Mouse (Mus musculus) MEL (cell line): ENCODE measurements around the gene Nucb2. TPM values are rescaled to one million over a fixed set of nuclear protein-coding genes. Genes with fewer than 3 reads are reported as not detected.

Experiments
- DNase-seq: peaks from one replicate; pipeline ENCODE4 v3.0.0; 2011; ENCODE audit warnings: low read depth, low spot score
- H3K27ac ChIP-seq: 2 replicates; pipeline ENCODE4 v1.5.1; 2012; ENCODE audit warnings: low read depth, mild to moderate bottlenecking, control low read depth, low read length, moderate library complexity; ENCODE audit not compliant: control insufficient read depth
- H3K27me3 ChIP-seq, 2 experiments: fragments of 150-350 bp in 1 of 2; sonication (generic) in 1 of 2; 2 replicates each; pipeline ENCODE4 v1.6.1; 2012; ENCODE audit warnings: low read length in 2 of 2, mild to moderate bottlenecking in 2 of 2, improper control_type of control experiment in 1 of 2, moderate library complexity in 1 of 2; ENCODE audit not compliant: insufficient read depth in 2 of 2, control insufficient read depth in 1 of 2
- H3K36me3 ChIP-seq, 2 experiments: 2 replicates each; pipeline ENCODE4 v1.6.1; 2012 to 2014; ENCODE audit warnings: low read length in 2 of 2, improper control_type of control experiment in 1 of 2, inconsistent platforms in 1 of 2, mild to moderate bottlenecking in 1 of 2; ENCODE audit not compliant: insufficient read depth in 2 of 2, control insufficient read depth in 1 of 2
- H3K4me1 ChIP-seq, 2 experiments: fragments of 150-350 bp in 1 of 2; sonication (generic) in 1 of 2; 2 replicates each; pipeline ENCODE4 v1.6.1; 2012; ENCODE audit warnings: low read length in 2 of 2, improper control_type of control experiment in 1 of 2, mild to moderate bottlenecking in 1 of 2; ENCODE audit not compliant: insufficient read depth in 2 of 2, control insufficient read depth in 1 of 2
- H3K4me3 ChIP-seq, 2 experiments: fragments of 150-350 bp in 1 of 2; sonication (generic) in 1 of 2; 2 replicates each; pipeline ENCODE4 v1.5.1; 2012; ENCODE audit warnings: low read depth in 2 of 2, low read length in 2 of 2, mild to moderate bottlenecking in 2 of 2, moderate library complexity in 2 of 2, control low read depth in 1 of 2, improper control_type of control experiment in 1 of 2; ENCODE audit not compliant: control insufficient read depth in 1 of 2, insufficient read depth in 1 of 2
- H3K79me2 ChIP-seq: 2 replicates; pipeline ENCODE4 v1.6.1; 2012; ENCODE audit warnings: mild to moderate bottlenecking, low read length, moderate library complexity; ENCODE audit not compliant: control insufficient read depth, poor library complexity, insufficient read depth
- H3K9ac ChIP-seq: 2 replicates; pipeline ENCODE4 v1.6.1; 2012; ENCODE audit warnings: low read depth, mild to moderate bottlenecking, control low read depth, low read length, moderate library complexity; ENCODE audit not compliant: control insufficient read depth, poor library complexity, severe bottlenecking
- H3K9me3 ChIP-seq: fragments of 150-350 bp; sonication (generic); replicated peaks from 2 replicates; pipeline ENCODE4 v1.6.1; 2012; ENCODE audit warnings: mild to moderate bottlenecking, low read length, improper control_type of control experiment, moderate library complexity; ENCODE audit not compliant: insufficient read depth
- CHD1 ChIP-seq: IDR thresholded peaks from 2 replicates; pipeline ENCODE4 v1.6.1; 2012; ENCODE audit warnings: low read depth, mild to moderate bottlenecking, inconsistent platforms, low read length, improper control_type of control experiment
- CTCF ChIP-seq, 3 experiments: IDR thresholded peaks in 2 of 3; conservative IDR thresholded peaks in 1 of 3; 2 replicates each; pipeline ENCODE4 v1.5.1; 2011 to 2012; ENCODE audit warnings: low read length in 3 of 3, low read depth in 2 of 3, mild to moderate bottlenecking in 2 of 3, improper control_type of control experiment in 1 of 3, inconsistent platforms in 1 of 3, mixed read lengths in 1 of 3, moderate library complexity in 1 of 3; ENCODE audit not compliant: control insufficient read depth in 1 of 3, insufficient read depth in 1 of 3, poor library complexity in 1 of 3, severe bottlenecking in 1 of 3
- ELF1 ChIP-seq: IDR thresholded peaks from 2 replicates; pipeline ENCODE4 v1.6.1; 2014; ENCODE audit warnings: low read depth, mild to moderate bottlenecking, inconsistent platforms, low read length, improper control_type of control experiment, moderate library complexity
- ETS1 ChIP-seq: IDR thresholded peaks from 2 replicates; pipeline ENCODE4 v1.6.1; 2012; ENCODE audit warnings: low read depth, mild to moderate bottlenecking, inconsistent platforms, low read length, improper control_type of control experiment, moderate library complexity
- GABPA ChIP-seq: IDR thresholded peaks from 2 replicates; pipeline ENCODE4 v1.6.1; 2012; ENCODE audit warnings: low read depth, mild to moderate bottlenecking, inconsistent platforms, low read length, improper control_type of control experiment, moderate library complexity
- GATA1 ChIP-seq: IDR thresholded peaks from 2 replicates; pipeline ENCODE4 v1.6.1; 2011; ENCODE audit warnings: low read depth, low read length, improper control_type of control experiment
- KAT2A ChIP-seq: conservative IDR thresholded peaks from 2 replicates; pipeline ENCODE4 v1.6.1; 2012; ENCODE audit warnings: low read depth, low read length, improper control_type of control experiment, inconsistent platforms
- MAFK ChIP-seq: IDR thresholded peaks from 2 replicates; pipeline ENCODE4 v1.6.1; 2011; ENCODE audit warnings: low read depth, mild to moderate bottlenecking, low read length, improper control_type of control experiment, borderline replicate concordance
- MAZ ChIP-seq: IDR thresholded peaks from 2 replicates; pipeline ENCODE4 v1.6.1; 2012; ENCODE audit warnings: low read depth, mild to moderate bottlenecking, inconsistent platforms, low read length, improper control_type of control experiment
- MXI1 ChIP-seq: IDR thresholded peaks from 2 replicates; pipeline ENCODE4 v1.6.1; 2011; ENCODE audit warnings: mild to moderate bottlenecking, low read depth, low read length, improper control_type of control experiment
- MYB ChIP-seq: IDR thresholded peaks from 2 replicates; pipeline ENCODE4 v1.6.1; 2011; ENCODE audit warnings: mild to moderate bottlenecking, low read depth, low read length, improper control_type of control experiment
- RAD21 ChIP-seq: IDR thresholded peaks from 2 replicates; pipeline ENCODE4 v1.6.1; 2011; ENCODE audit warnings: mild to moderate bottlenecking, low read depth, low read length, improper control_type of control experiment
- SIN3A ChIP-seq: IDR thresholded peaks from 2 replicates; pipeline ENCODE4 v1.6.1; 2012; ENCODE audit warnings: low read length, improper control_type of control experiment, inconsistent platforms
- SMC3 ChIP-seq: IDR thresholded peaks from 2 replicates; pipeline ENCODE4 v1.6.1; 2011; ENCODE audit warnings: low read depth, low read length, improper control_type of control experiment
- TCF12 ChIP-seq: IDR thresholded peaks from 2 replicates; pipeline ENCODE4 v1.6.1; 2014; ENCODE audit warnings: low read depth, mild to moderate bottlenecking, inconsistent platforms, low read length, improper control_type of control experiment, moderate library complexity
- UBTF ChIP-seq: IDR thresholded peaks from 2 replicates; pipeline ENCODE4 v1.6.1; 2012; ENCODE audit warnings: low read depth, mild to moderate bottlenecking, inconsistent platforms, low read length, improper control_type of control experiment, moderate library complexity, borderline replicate concordance; ENCODE audit not compliant: insufficient read depth
- USF1 ChIP-seq: IDR thresholded peaks from 2 replicates; pipeline ENCODE4 v1.6.1; 2014; ENCODE audit warnings: low read depth, mild to moderate bottlenecking, inconsistent platforms, low read length, improper control_type of control experiment, moderate library complexity
- USF2 ChIP-seq, 2 experiments: IDR thresholded peaks; 2 replicates each; pipeline ENCODE4 v1.6.1; 2011 to 2012; ENCODE audit warnings: improper control_type of control experiment in 2 of 2, low read length in 2 of 2, borderline replicate concordance in 1 of 2, inconsistent platforms in 1 of 2, low read depth in 1 of 2, mild to moderate bottlenecking in 1 of 2; ENCODE audit not compliant: insufficient read depth in 1 of 2
- ZKSCAN1 ChIP-seq: IDR thresholded peaks from 2 replicates; pipeline ENCODE4 v1.6.1; 2012; ENCODE audit warnings: low read depth, mild to moderate bottlenecking, inconsistent platforms, low read length, improper control_type of control experiment, moderate library complexity
- polyA plus RNA-seq, 2 experiments: library from polyadenylated mRNA; stranded (reverse) in 1 of 2; unstranded in 1 of 2; fragments of >175 nt in 1 of 2; fragments of >200 nt in 1 of 2; gene quantifications; 2 replicates each; pipeline versions ENCODE4 v1.2.1 to v1.2.4; 2012; ENCODE audit warnings: low replicate concordance in 2 of 2, low read depth in 1 of 2; ENCODE audit not compliant: insufficient read length in 2 of 2, insufficient read depth in 1 of 2, missing spikeins in 1 of 2
- total RNA-seq: library from RNA; depleted of rRNA; stranded (reverse); fragments of 300-350 nt; gene quantifications from 2 replicates; pipeline ENCODE4 v1.2.3, GENCODE M21; 2012

Gene Nucb2
- total and polyA plus RNA-seq, 3 experiments = 5.5 to 6.4 TPM; not detected in 1

DNA sequence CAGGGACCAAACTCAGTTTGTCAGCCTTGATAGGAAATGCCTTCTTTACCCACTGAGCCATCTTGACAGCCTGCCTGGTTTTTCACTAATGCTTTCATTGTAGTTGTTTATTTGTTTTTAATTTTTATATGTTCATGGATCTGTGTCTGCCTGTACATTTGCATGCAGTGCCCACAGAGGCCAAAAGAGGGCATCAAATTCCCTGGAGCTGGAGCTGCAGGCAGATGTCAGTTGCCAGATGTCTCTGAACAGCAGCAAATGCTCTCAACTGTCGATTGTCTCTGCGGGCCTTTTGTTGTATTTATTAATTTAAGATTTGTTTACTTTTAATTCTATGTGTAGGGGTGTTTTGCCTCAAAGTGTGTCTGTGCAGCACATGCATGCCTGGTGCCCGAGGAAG, 15.6 kb downstream of the Nucb2 start:
- TF ChIP-seq RAD21 (peak; percentile 27), GABPA (no peak), CTCF (IDR thresholded peaks at IDR 0.05 in 2 of 3, conservative IDR thresholded peaks at IDR 0.05 in 1 of 3; ENCODE audit: control insufficient read depth in 1 of 3, insufficient read depth in 1 of 3, low read depth in 2 of 3, low read length in 3 of 3, poor library complexity in 1 of 3, severe bottlenecking in 1 of 3) (peak; percentile 43 to 52 (median 51)), ZKSCAN1 (no peak), MXI1 (no peak), SMC3 (peak; percentile 46)
- no peaks in the 10 kb centered on the region for H3K79me2 ChIP-seq
- H3K27me3 ChIP-seq = no peaks in the 10 kb centered on the region
- no peaks in the 10 kb centered on the region for H3K4me1 ChIP-seq
- H3K27ac ChIP-seq = no peak overlapping the region
- H3K9ac ChIP-seq = no peak overlapping the region
- no peak overlapping the region for H3K4me3 ChIP-seq
- H3K9me3 ChIP-seq = no peaks in the 10 kb centered on the region
- peak; percentile 51 for DNase-seq
- no peaks in the 10 kb centered on the region for H3K36me3 ChIP-seq

DNA sequence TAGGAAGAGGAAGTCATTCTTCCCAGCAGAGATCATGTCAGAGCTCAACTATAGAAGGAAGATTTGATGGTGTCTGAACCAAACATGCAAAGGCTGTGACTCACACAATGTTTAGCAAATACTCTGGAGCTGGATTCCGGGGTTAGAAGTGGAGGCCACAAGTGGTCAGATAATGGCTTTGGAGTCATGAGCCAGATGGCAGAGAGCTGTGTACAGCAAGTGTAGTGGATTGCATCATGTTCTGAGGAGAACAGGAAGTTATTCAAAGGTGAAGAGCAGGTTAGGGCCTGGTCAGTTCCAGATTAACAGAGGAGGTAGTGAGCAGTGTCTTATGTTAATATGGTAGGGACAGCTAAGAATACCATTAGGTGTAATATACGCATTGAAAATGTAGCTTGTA, 20.4 kb downstream of the Nucb2 start:
- TF ChIP-seq KAT2A (no peak), ELF1 (no peak), TCF12 (no peak), MAFK (no peak), SIN3A (no peak), CTCF (IDR thresholded peaks at IDR 0.05 in 2 of 3, conservative IDR thresholded peaks at IDR 0.05 in 1 of 3; ENCODE audit: control insufficient read depth in 1 of 3, insufficient read depth in 1 of 3, low read depth in 2 of 3, low read length in 3 of 3, poor library complexity in 1 of 3, severe bottlenecking in 1 of 3) (no peak), MAZ (no peak), USF2 (IDR thresholded peaks at IDR 0.05; ENCODE audit: borderline replicate concordance in 1 of 2, insufficient read depth in 1 of 2, low read depth in 1 of 2, low read length in 2 of 2) (no peak), ETS1 (no peak), MYB (no peak), SMC3 (no peak), GATA1 (no peak), USF1 (no peak), MXI1 (no peak), UBTF (no peak), CHD1 (no peak)
- peak; percentile 9 for DNase-seq
- no peaks in the 10 kb centered on the region for H3K27me3 ChIP-seq
- no peaks in the 10 kb centered on the region for H3K36me3 ChIP-seq
- no peak overlapping the region for H3K27ac ChIP-seq
- no peaks in the 10 kb centered on the region for H3K79me2 ChIP-seq
- no peaks in the 10 kb centered on the region for H3K4me1 ChIP-seq
- H3K4me3 ChIP-seq = no peak overlapping the region
- no peak overlapping the region for H3K9ac ChIP-seq
- no peaks in the 10 kb centered on the region for H3K9me3 ChIP-seq
